In genomic region chr9:108104766-108105548, GRCm38 (mm10) we compare ENCODE assay signal across 8 mouse cellular contexts. TPM values are rescaled to one million over a fixed set of nuclear protein-coding genes. Genes with fewer than 3 reads are reported as not detected.
DNase-seq lines count a peak whose midpoint lies in the region; ATAC-seq and TF ChIP-seq lines count a peak whose summit lies in the region.

No protein-coding gene starts in this region.

- peak overlapping the region; percentile 14 for H3K4me2 ChIP-seq in heart, embryonic 11.5 days
- H3K4me2 ChIP-seq in limb, embryonic 11.5 days (ENCODE audit: low read depth, severe bottlenecking), result peak overlapping the region; percentile 39

- DNase-seq in heart, postnatal 10 days, result no peak
- DNase-seq in embryo, embryonic 11 days, result peak; percentile 59
- DNase-seq in limb, embryonic 11.5 days (ENCODE audit: low spot score), result peak; percentile 74
- DNase-seq in retina, embryonic 14.5 days (ENCODE audit: low spot score), result peak; percentile 28
- DNase-seq in urinary bladder, adult 2 months (ENCODE audit: low spot score), result no peak
- no peak for DNase-seq in lung, postnatal 4 days

- H3K79me2 ChIP-seq in C2C12 (ENCODE audit: control insufficient read depth, insufficient read depth), result peaks cover 24% of the 10 kb centered on the region

- TF ChIP-seq CTCF in C2C12 (IDR thresholded peaks at IDR 0.05; ENCODE audit: control insufficient read depth, insufficient read depth, insufficient read length), result no peak

- intact Hi-C loops in heart, postnatal 10 days (cut with DNase I), result no loop called here

- H3K9me3 ChIP-seq in heart, embryonic 11.5 days (replicated peaks; ENCODE audit: control insufficient read depth, low read length), result no peaks in the 10 kb centered on the region
- H3K9me3 ChIP-seq in limb, embryonic 11.5 days (ENCODE audit: control insufficient read depth, low read length), result no peaks in the 10 kb centered on the region

- H3K27ac ChIP-seq in heart, embryonic 11.5 days (ENCODE audit: low read depth, low read length), result no peak overlapping the region
- peak overlapping the region; percentile 85 for H3K27ac ChIP-seq in limb, embryonic 11.5 days (replicated peaks; ENCODE audit: low read depth, low read length)

- peak overlapping the region; percentile 2; the same call in 1 of the 2 replicates for H3K9ac ChIP-seq in heart, embryonic 11.5 days (ENCODE audit: low read depth, low read length)
- peak overlapping the region; percentile 70 for H3K9ac ChIP-seq in limb, embryonic 11.5 days (ENCODE audit: low read length)

- no peaks in the 10 kb centered on the region for H3K36me3 ChIP-seq in heart, embryonic 11.5 days (ENCODE audit: control insufficient read depth, insufficient read depth, low read length)
- peaks cover 22% of the 10 kb centered on the region for H3K36me3 ChIP-seq in C2C12 (ENCODE audit: control insufficient read depth, insufficient read depth)
- H3K36me3 ChIP-seq in limb, embryonic 11.5 days (ENCODE audit: control insufficient read depth, insufficient read depth, low read length), result no peaks in the 10 kb centered on the region; the same call in 1 of the 2 replicates

- H3ac ChIP-seq in C2C12 (ENCODE audit: control insufficient read depth, insufficient read length, low read depth), result peak overlapping the region; percentile 82

- no peak for ATAC-seq in heart, embryonic 11.5 days (replicated peaks; ENCODE audit: insufficient number of reproducible peaks, low FRiP score, low TSS enrichment)
- peak; percentile 50; the same call in 1 of the 2 replicates for ATAC-seq in limb, embryonic 11.5 days (ENCODE audit: insufficient number of reproducible peaks, low FRiP score, low TSS enrichment, low read depth)

- H3K79me3 ChIP-seq in C2C12 (ENCODE audit: low read depth), result peaks cover 1% of the 10 kb centered on the region

- H3K4me3 ChIP-seq in heart, embryonic 11.5 days (ENCODE audit: low read depth, low read length), result 0 out of 2 replicates have a peak overlapping the region, but pooled peaks have one; percentile 10
- peak overlapping the region; percentile 45 for H3K4me3 ChIP-seq in C2C12 (ENCODE audit: insufficient read depth, poor library complexity, severe bottlenecking)
- peak overlapping the region; percentile 5; the same call in 1 of the 2 replicates for H3K4me3 ChIP-seq in limb, embryonic 11.5 days (ENCODE audit: low read depth, low read length)

- H3K27me3 ChIP-seq in heart, embryonic 11.5 days (ENCODE audit: control insufficient read depth, insufficient read depth, low read length), result peaks cover 3% of the 10 kb centered on the region; the same call in 1 of the 2 replicates
- H3K27me3 ChIP-seq in C2C12 (ENCODE audit: control insufficient read depth, insufficient read depth, insufficient read length), result no peaks in the 10 kb centered on the region
- H3K27me3 ChIP-seq in limb, embryonic 11.5 days (ENCODE audit: control insufficient read depth, insufficient read depth, low read length), result no peaks in the 10 kb centered on the region

- WGBS in heart, embryonic 11.5 days (ENCODE audit: insufficient replicate concordance), result 40% methylated on average over 31 of the region's 31 CpGs
- WGBS in limb, embryonic 11.5 days, result 33% methylated on average over 31 of the region's 31 CpGs

- peaks cover 15% of the 10 kb centered on the region for H3K4me1 ChIP-seq in heart, embryonic 11.5 days (ENCODE audit: control insufficient read depth, insufficient read depth, low read length)
- H3K4me1 ChIP-seq in limb, embryonic 11.5 days (ENCODE audit: control insufficient read depth, insufficient read depth, low read length), result peaks cover 14% of the 10 kb centered on the region

TF ChIP-seq in C2C12, 6 proteins besides CTCF, POLR2A, EP300 and RAD21:
- no peak for TF ChIP-seq USF1 (IDR thresholded peaks at IDR 0.05; ENCODE audit: low read depth)
- TF ChIP-seq MYOD1 (IDR thresholded peaks at IDR 0.05; ENCODE audit: control insufficient read depth, insufficient read length, low read depth), result peak; percentile 82
- TF ChIP-seq CEBPB (IDR thresholded peaks at IDR 0.05; ENCODE audit: low read depth), result no peak
- TF ChIP-seq MYOG (IDR thresholded peaks at IDR 0.05; ENCODE audit: control insufficient read depth, extremely low read depth, insufficient read length), result no peak
- TF ChIP-seq MAX (IDR thresholded peaks at IDR 0.05), result peak; percentile 92
- no peak for TF ChIP-seq FOSL1 (IDR thresholded peaks at IDR 0.05; ENCODE audit: insufficient read depth, low read length, poor library complexity, severe bottlenecking)

RNA-seq across cellular contexts. Expression of gene Apeh, which starts 10.6 kb away (rescaled TPM):
- 64.5 and 70.7 TPM in 2 replicates for polyA plus RNA-seq in heart, embryonic 11.5 days (2014; fragmentation: Nextera tagmentation; extraction: Ambion mirVana)
- 10 to 100 TPM; 44.6 to 53.1 TPM for total RNA-seq in heart, postnatal 10 days (2021)
- polyA plus RNA-seq in C2C12 (2012; fragmentation: generic; extraction: Trizol), result 49.1 TPM
- 56.3 and 63.4 TPM in 2 replicates for polyA plus RNA-seq in limb, embryonic 11.5 days (2014; fragmentation: Nextera tagmentation; extraction: Ambion mirVana)
- 58.4 and 64.1 TPM in 2 replicates for polyA plus RNA-seq in urinary bladder, adult 2 months (2012; rRNA removed)

RNA-seq across cellular contexts. Expression of gene Rnf123, which starts 21.8 kb away (rescaled TPM):
- 23.4 and 27.2 TPM in 2 replicates for polyA plus RNA-seq in heart, embryonic 11.5 days (2014; fragmentation: Nextera tagmentation; extraction: Ambion mirVana)
- 10 to 100 TPM; 62.5 to 83.1 TPM for total RNA-seq in heart, postnatal 10 days (2021)
- 15.4 TPM for polyA plus RNA-seq in C2C12 (2012; fragmentation: generic; extraction: Trizol)
- 26.4 and 29.9 TPM in 2 replicates for polyA plus RNA-seq in limb, embryonic 11.5 days (2014; fragmentation: Nextera tagmentation; extraction: Ambion mirVana)
- 54.6 and 60.6 TPM in 2 replicates for polyA plus RNA-seq in urinary bladder, adult 2 months (2012; rRNA removed)

RNA-seq across cellular contexts. Expression of gene Mst1, which starts 24.7 kb away (rescaled TPM):
- polyA plus RNA-seq in heart, embryonic 11.5 days (2014; fragmentation: Nextera tagmentation; extraction: Ambion mirVana), result 1.4 and 1.8 TPM in 2 replicates
- not detected for total RNA-seq in heart, postnatal 10 days (2021)
- polyA plus RNA-seq in C2C12 (2012; fragmentation: generic; extraction: Trizol), result 0.09 TPM
- 0.37 and 1.3 TPM in 2 replicates for polyA plus RNA-seq in limb, embryonic 11.5 days (2014; fragmentation: Nextera tagmentation; extraction: Ambion mirVana)
- polyA plus RNA-seq in urinary bladder, adult 2 months (2012; rRNA removed), result 5.6 and 6.2 TPM in 2 replicates

RNA-seq across cellular contexts. Expression of gene Amigo3, which starts 52.0 kb away (rescaled TPM):
- 1.1 and 1.9 TPM in 2 replicates for polyA plus RNA-seq in heart, embryonic 11.5 days (2014; fragmentation: Nextera tagmentation; extraction: Ambion mirVana)
- 1 to 10 TPM; 1.9 to 2.2 TPM for total RNA-seq in heart, postnatal 10 days (2021)
- 1.9 TPM for polyA plus RNA-seq in C2C12 (2012; fragmentation: generic; extraction: Trizol)
- polyA plus RNA-seq in limb, embryonic 11.5 days (2014; fragmentation: Nextera tagmentation; extraction: Ambion mirVana), result 1.7 and 1.9 TPM in 2 replicates
- polyA plus RNA-seq in urinary bladder, adult 2 months (2012; rRNA removed), result 2.3 and 2.6 TPM in 2 replicates

RNA-seq across cellular contexts. Expression of gene Gmppb, which starts 55.9 kb away (rescaled TPM):
- polyA plus RNA-seq in heart, embryonic 11.5 days (2014; fragmentation: Nextera tagmentation; extraction: Ambion mirVana), result 24.0 and 24.5 TPM in 2 replicates
- total RNA-seq in heart, postnatal 10 days (2021), result 10 to 100 TPM; 10.7 to 14.7 TPM
- polyA plus RNA-seq in C2C12 (2012; fragmentation: generic; extraction: Trizol), result 23.5 TPM
- polyA plus RNA-seq in limb, embryonic 11.5 days (2014; fragmentation: Nextera tagmentation; extraction: Ambion mirVana), result 20.6 and 22.0 TPM in 2 replicates
- polyA plus RNA-seq in urinary bladder, adult 2 months (2012; rRNA removed), result 18.8 and 23.9 TPM in 2 replicates

Comparison
In these comparisons a context has a peak if more than half of its experiments do, and no peak if none do; other contexts are left out.
1. DNase-seq: peak in embryo, embryonic 11 days (single experiment), limb, embryonic 11.5 days (single experiment) and retina, embryonic 14.5 days (single experiment); none in heart, postnatal 10 days (0 of 2), urinary bladder, adult 2 months (single experiment) and lung, postnatal 4 days (0 of 2).
2. Peak in every context shown above with its lines, with median percentiles within 50 percentile points of each other: H3K4me3 ChIP-seq.